Mouse (Mus musculus) hindbrain, embryonic 10.5 days (tissue): ENCODE measurements around the gene Susd2. TPM values are rescaled to one million over a fixed set of nuclear protein-coding genes. Genes with fewer than 3 reads are reported as not detected.

Experiments used
- DNase-seq: peaks from one replicate; pipeline ENCODE4 v3.0.0-alpha.2; 2017; ENCODE audit warnings: low spot score
- H3K27ac ChIP-seq: fragments of 300-500 bp; sonication (generic); 2 replicates; pipeline ENCODE4 v1.5.1; 2016; ENCODE audit warnings: mild to moderate bottlenecking, moderate library complexity
- H3K27me3 ChIP-seq: fragments of 300-500 bp; sonication (generic); 2 replicates; pipeline ENCODE4 v1.6.1; 2016; ENCODE audit warnings: mild to moderate bottlenecking; ENCODE audit not compliant: poor library complexity, insufficient read depth, severe bottlenecking
- H3K36me3 ChIP-seq: fragments of 300-500 bp; sonication (generic); 2 replicates; pipeline ENCODE4 v1.6.1; 2016; ENCODE audit warnings: mild to moderate bottlenecking, moderate library complexity
- H3K4me1 ChIP-seq: fragments of 300-500 bp; sonication (generic); replicated peaks from 2 replicates; pipeline ENCODE4 v1.6.1; 2016; ENCODE audit warnings: mild to moderate bottlenecking
- H3K4me3 ChIP-seq: fragments of 300-500 bp; sonication (generic); 2 replicates; pipeline ENCODE4 v1.5.1; 2016; ENCODE audit warnings: mild to moderate bottlenecking, moderate library complexity
- H3K9me3 ChIP-seq: fragments of 300-500 bp; sonication (generic); 2 replicates; pipeline ENCODE4 v1.6.1; 2016; ENCODE audit warnings: mild to moderate bottlenecking, moderate library complexity
- WGBS: fragments of 180-500 bp; shearing (Covaris S2); methylation state at CpG from one replicate; pipeline ENCODE4 v1.1.7; 2016; 5-methylcytosine and 5-hydroxymethylcytosine counted together
- polyA plus RNA-seq: library from polyadenylated mRNA; unstranded; fragments of >200 nt; fragmentation: Nextera tagmentation; extraction: Ambion mirVana; gene quantifications from 2 replicates; pipeline ENCODE4 v1.2.1, GENCODE M21; 2016

Susd2 gene
- 2.0 and 3.0 TPM in 2 replicates for polyA plus RNA-seq

GRCm38 (mm10) chr10:75643741-75644343 lies at the start of gene Susd2:
Gene Susd2 (minus strand): TSS chr10:75644008.
- peak within 1 kb of the TSS; percentile 71 for H3K27ac ChIP-seq
- H3K27me3 ChIP-seq = no peaks in the 10 kb centered on the region
- peak within 1 kb of the TSS; percentile 34 for H3K4me3 ChIP-seq
- DNase-seq = peak; percentile 66
- peaks cover 37% of the 10 kb centered on the region for H3K36me3 ChIP-seq
- H3K9me3 ChIP-seq = no peaks in the 10 kb centered on the region
- WGBS = 3% methylated on average over 11 of the region's 11 CpGs
- peaks cover 28% of the 10 kb centered on the region for H3K4me1 ChIP-seq

- Histone ChIP-seq H3K4me1 (peaks cover 15% of the 10 kb centered on the region), H3K9me3 (no peaks in the 10 kb centered on the region), H3K27me3 (no peaks in the 10 kb centered on the region), H3K4me3 (no peak overlapping the region), H3K27ac (no peak overlapping the region), H3K36me3 (peaks cover 94% of the 10 kb centered on the region)
- DNase-seq = no peak
- 91% methylated on average over 2 of the region's 2 CpGs for WGBS
These were observed 44.8 kb upstream of the Susd2 start for GRCm38 (mm10) chr10:75688598-75688997.

GRCm38 (mm10) chr10:75686724-75687123 lies 42.9 kb upstream of the Susd2 start:
- H3K27me3 ChIP-seq = no peaks in the 10 kb centered on the region
- no peak overlapping the region for H3K4me3 ChIP-seq
- H3K9me3 ChIP-seq = no peaks in the 10 kb centered on the region
- DNase-seq = no peak
- WGBS = 83% methylated on average over 4 of the region's 4 CpGs
- peaks cover 94% of the 10 kb centered on the region for H3K36me3 ChIP-seq
- peaks cover 15% of the 10 kb centered on the region for H3K4me1 ChIP-seq
- no peak overlapping the region for H3K27ac ChIP-seq

GRCm38 (mm10) chr10:75684035-75685004 lies 40.5 kb upstream of the Susd2 start:
- DNase-seq = peak; percentile 73
- Histone ChIP-seq H3K36me3 (peaks cover 94% of the 10 kb centered on the region), H3K27ac (peak overlapping the region; percentile 50; the same call in 1 of the 2 replicates), H3K9me3 (no peaks in the 10 kb centered on the region), H3K4me3 (no peak overlapping the region), H3K4me1 (peaks cover 15% of the 10 kb centered on the region), H3K27me3 (no peaks in the 10 kb centered on the region)
- 62% methylated on average over 12 of the region's 12 CpGs for WGBS

- Histone ChIP-seq H3K27me3 (no peaks in the 10 kb centered on the region), H3K4me3 (no peak overlapping the region), H3K4me1 (peaks cover 16% of the 10 kb centered on the region), H3K36me3 (peaks cover 96% of the 10 kb centered on the region), H3K9me3 (no peaks in the 10 kb centered on the region), H3K27ac (no peak overlapping the region)
- no peak for DNase-seq
- 95% methylated on average over 10 of the region's 10 CpGs for WGBS
These were observed 36.8 kb upstream of the Susd2 start for GRCm38 (mm10) chr10:75680574-75681001.

GRCm38 (mm10) chr10:75679204-75679603 lies 35.4 kb upstream of the Susd2 start:
- Histone ChIP-seq H3K9me3 (no peaks in the 10 kb centered on the region), H3K27ac (no peak overlapping the region), H3K27me3 (no peaks in the 10 kb centered on the region), H3K4me1 (peaks cover 10% of the 10 kb centered on the region), H3K36me3 (peaks cover 98% of the 10 kb centered on the region), H3K4me3 (no peak overlapping the region)
- 82% methylated on average over 6 of the region's 6 CpGs for WGBS
- DNase-seq = no peak

GRCm38 (mm10) chr10:75677989-75678388 lies 34.2 kb upstream of the Susd2 start:
- H3K4me1 ChIP-seq = peaks cover 4% of the 10 kb centered on the region; the same call in 1 of the 2 replicates
- no peaks in the 10 kb centered on the region for H3K9me3 ChIP-seq
- no peak overlapping the region for H3K4me3 ChIP-seq
- 93% methylated on average over 5 of the region's 5 CpGs for WGBS
- no peaks in the 10 kb centered on the region for H3K27me3 ChIP-seq
- no peak for DNase-seq
- H3K27ac ChIP-seq = no peak overlapping the region
- peaks cover 95% of the 10 kb centered on the region for H3K36me3 ChIP-seq

- DNase-seq = no peak
- WGBS = 88% methylated on average over 2 of the region's 2 CpGs
- peaks cover 4% of the 10 kb centered on the region; the same call in 1 of the 2 replicates for H3K4me1 ChIP-seq
- no peak overlapping the region for H3K27ac ChIP-seq
- H3K36me3 ChIP-seq = peaks cover 94% of the 10 kb centered on the region
- H3K9me3 ChIP-seq = no peaks in the 10 kb centered on the region
- H3K4me3 ChIP-seq = no peak overlapping the region
- no peaks in the 10 kb centered on the region for H3K27me3 ChIP-seq
These were observed 33.8 kb upstream of the Susd2 start for GRCm38 (mm10) chr10:75677571-75677970.

- H3K9me3 ChIP-seq = no peaks in the 10 kb centered on the region
- no peak for DNase-seq
- no peak overlapping the region for H3K27ac ChIP-seq
- peaks cover 93% of the 10 kb centered on the region for H3K36me3 ChIP-seq
- whole genome bisulfite sequencing = 84% methylated on average over 7 of the region's 7 CpGs
- peaks cover 4% of the 10 kb centered on the region; the same call in 1 of the 2 replicates for H3K4me1 ChIP-seq
- H3K4me3 ChIP-seq = no peak overlapping the region
- no peaks in the 10 kb centered on the region for H3K27me3 ChIP-seq
These were observed 33.2 kb upstream of the Susd2 start for GRCm38 (mm10) chr10:75676819-75677565.

GRCm38 (mm10) chr10:75676286-75676685 lies 32.5 kb upstream of the Susd2 start:
- Histone ChIP-seq H3K4me1 (peaks cover 4% of the 10 kb centered on the region; the same call in 1 of the 2 replicates), H3K27ac (no peak overlapping the region), H3K27me3 (no peaks in the 10 kb centered on the region), H3K9me3 (no peaks in the 10 kb centered on the region), H3K36me3 (peaks cover 93% of the 10 kb centered on the region), H3K4me3 (no peak overlapping the region)
- WGBS = 88% methylated on average over 2 of the region's 2 CpGs
- no peak for DNase-seq

GRCm38 (mm10) chr10:75675594-75675993 lies 31.8 kb upstream of the Susd2 start:
- Histone ChIP-seq H3K27ac (0 out of 2 replicates have a peak overlapping the region, but pooled peaks have one; percentile 23), H3K9me3 (no peaks in the 10 kb centered on the region), H3K4me1 (peaks cover 4% of the 10 kb centered on the region; the same call in 1 of the 2 replicates), H3K27me3 (no peaks in the 10 kb centered on the region), H3K36me3 (peaks cover 94% of the 10 kb centered on the region), H3K4me3 (no peak overlapping the region)
- no peak for DNase-seq
- WGBS = 82% methylated on average over 8 of the region's 8 CpGs

- no peaks in the 10 kb centered on the region for H3K9me3 ChIP-seq
- H3K4me3 ChIP-seq = no peak overlapping the region
- peaks cover 26% of the 10 kb centered on the region for H3K4me1 ChIP-seq
- H3K27ac ChIP-seq = no peak overlapping the region
- H3K36me3 ChIP-seq = peaks cover 52% of the 10 kb centered on the region
- 95% methylated on average over 1 of the region's 1 CpGs for WGBS
- no peak for DNase-seq
- peaks cover 35% of the 10 kb centered on the region for H3K27me3 ChIP-seq
These were observed 26.1 kb upstream of the Susd2 start for GRCm38 (mm10) chr10:75669936-75670335.
